Mouse (Mus musculus) kidney, adult 2 months (tissue): ENCODE data around the gene Agpat2. TPM values are rescaled to one million over a fixed set of nuclear protein-coding genes. Genes with fewer than 3 reads are reported as not detected.

Source experiments
- DNase-seq: peaks from one replicate; pipeline ENCODE4 v3.0.0; 2021
- H3K27ac ChIP-seq: fragments of 200-500 bp; 2 replicates; pipeline ENCODE4 v1.5.1; 2012; ENCODE audit warnings: low read depth, low read length, control low read depth, inconsistent platforms; ENCODE audit not compliant: insufficient read depth
- H3K27me3 ChIP-seq: fragments of 200-500 bp; replicated peaks from 2 replicates; pipeline ENCODE4 v1.6.1; 2012; ENCODE audit warnings: mild to moderate bottlenecking, moderate library complexity, low read length, inconsistent platforms; ENCODE audit not compliant: control insufficient read depth, insufficient read depth
- H3K36me3 ChIP-seq: fragments of 200-500 bp; 2 replicates; pipeline ENCODE4 v1.6.1; 2012; ENCODE audit warnings: mild to moderate bottlenecking, moderate library complexity, low read length, inconsistent platforms; ENCODE audit not compliant: control insufficient read depth, insufficient read depth
- H3K4me1 ChIP-seq: fragments of 200-500 bp; 2 replicates; pipeline ENCODE4 v1.6.1; 2011; ENCODE audit warnings: low read length; ENCODE audit not compliant: control insufficient read depth, insufficient read depth
- H3K4me3 ChIP-seq: fragments of 200-500 bp; 2 replicates; pipeline ENCODE4 v1.5.1; 2011; ENCODE audit warnings: mild to moderate bottlenecking, low read depth, low read length, control low read depth; ENCODE audit not compliant: insufficient read depth
- CTCF ChIP-seq: fragments of 200-500 bp; conservative IDR thresholded peaks from 2 replicates; pipeline ENCODE4 v1.5.1; 2011; ENCODE audit warnings: low read depth, mild to moderate bottlenecking, control low read depth, low read length, moderate library complexity, mixed read lengths; ENCODE audit not compliant: insufficient read depth, insufficient read length
- POLR2A ChIP-seq: fragments of 200-500 bp; IDR thresholded peaks from one replicate; pipeline ENCODE4 v1.6.1; 2011; ENCODE audit warnings: low read depth, low read length, control low read depth
- WGBS: fragments of 180-500 bp; shearing (Covaris S2); methylation state at CpG from one replicate; pipeline ENCODE4 v1.1.7; 2018; 5-methylcytosine and 5-hydroxymethylcytosine counted together
- polyA plus RNA-seq: library from polyadenylated mRNA; depleted of rRNA; stranded (reverse); fragments of >200 nt; gene quantifications from 2 replicates; pipeline ENCODE4 v1.2.3, GENCODE M21; 2012

The Agpat2 gene
- polyA plus RNA-seq, 1 experiment, result 165 TPM

DNA sequence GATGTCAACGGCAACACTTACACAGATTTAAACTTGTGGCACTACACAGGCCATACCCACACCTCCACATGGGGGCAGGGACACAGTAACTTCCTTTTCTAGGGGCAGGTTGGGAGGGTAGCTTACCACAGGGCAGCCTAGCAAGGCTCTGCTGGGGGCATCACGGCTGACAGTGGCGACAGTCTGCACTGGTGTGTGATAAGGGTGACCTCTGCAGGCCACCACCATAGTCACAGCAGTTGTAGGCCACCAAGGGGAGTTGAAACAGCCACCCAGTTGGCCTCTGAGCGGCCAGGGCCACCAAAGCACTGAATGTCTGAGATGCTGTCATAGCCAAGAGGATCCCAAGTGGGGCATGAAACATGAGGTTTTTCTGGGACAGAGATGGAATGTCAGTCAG is 38.0 kb downstream of the Agpat2 start:
- WGBS, result 27% methylated on average over 4 of the region's 4 CpGs
- Histone ChIP-seq H3K4me1 (no peaks in the 10 kb centered on the region; the same call in 1 of the 2 replicates), H3K36me3 (no peaks in the 10 kb centered on the region), H3K4me3 (no peak overlapping the region), H3K27me3 (no peaks in the 10 kb centered on the region), H3K27ac (no peak overlapping the region)
- peak; percentile 64 for DNase-seq
- TF ChIP-seq CTCF (peak; percentile 82), POLR2A (no peak)

DNA sequence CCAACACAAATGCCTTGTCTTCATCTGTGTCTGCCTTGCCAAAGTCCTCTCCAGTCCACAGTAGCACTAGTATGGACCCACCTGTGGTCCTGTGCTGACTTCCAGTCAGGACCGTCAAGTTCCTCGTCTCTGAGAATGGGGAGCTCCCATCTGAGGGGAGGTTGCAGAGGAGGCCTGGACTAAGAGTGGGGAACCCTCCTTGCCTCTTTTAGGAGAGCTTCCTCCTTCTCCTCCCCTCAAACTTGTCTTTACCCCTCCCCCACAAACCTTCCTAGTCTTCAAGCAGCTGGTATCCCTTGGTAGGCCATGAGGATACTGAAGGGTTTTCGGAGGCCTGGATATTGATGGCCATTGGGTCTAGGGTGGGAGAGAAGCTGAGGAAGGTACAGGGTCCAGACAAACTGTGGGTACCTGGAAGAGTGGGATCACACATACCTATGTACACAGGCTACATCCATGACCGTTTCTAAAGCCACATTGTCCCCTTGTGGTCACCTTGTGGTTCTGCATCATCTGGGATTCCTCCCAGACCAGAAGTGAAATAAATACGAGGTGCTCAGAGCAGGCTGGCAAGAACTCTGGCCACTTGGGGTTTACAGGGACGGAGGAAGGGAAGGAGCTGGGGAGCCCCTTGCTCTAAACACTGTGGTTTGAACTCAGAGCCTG is 42.7 kb downstream of the Agpat2 start:
- Histone ChIP-seq H3K27me3 (no peaks in the 10 kb centered on the region), H3K36me3 (no peaks in the 10 kb centered on the region), H3K4me3 (no peak overlapping the region), H3K27ac (no peak overlapping the region), H3K4me1 (no peaks in the 10 kb centered on the region)
- WGBS, result 41% methylated on average over 6 of the region's 6 CpGs
- TF ChIP-seq POLR2A (no peak), CTCF (peak; percentile 95)
- DNase-seq, result peak; percentile 83

DNA sequence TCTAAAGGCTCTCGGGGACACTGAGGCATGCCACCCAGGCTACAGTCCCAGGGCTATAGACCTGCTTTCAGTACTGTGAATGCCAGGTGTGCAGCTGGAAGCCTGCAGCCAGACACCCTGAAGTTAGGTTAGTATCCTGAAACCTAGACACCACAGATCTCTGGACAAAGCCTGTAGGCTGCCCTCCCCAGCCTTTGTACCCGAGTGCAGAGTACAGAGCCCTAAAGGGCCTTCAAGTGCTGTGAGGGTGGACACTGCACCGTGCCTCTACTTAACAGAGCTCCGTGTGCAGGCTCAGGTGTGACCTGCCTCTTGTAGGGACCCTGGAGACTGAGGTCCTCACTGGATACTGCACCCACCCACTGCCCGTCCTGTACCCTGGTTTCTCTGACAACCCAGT is 43.7 kb downstream of the Agpat2 start:
- DNase-seq, result peak; percentile 66
- Histone ChIP-seq H3K27ac (no peak overlapping the region), H3K4me3 (no peak overlapping the region), H3K36me3 (no peaks in the 10 kb centered on the region), H3K27me3 (no peaks in the 10 kb centered on the region), H3K4me1 (no peaks in the 10 kb centered on the region; the same call in 1 of the 2 replicates)
- TF ChIP-seq POLR2A, result no peak
- no peak for TF ChIP-seq CTCF
- WGBS, result 75% methylated on average over 5 of the region's 5 CpGs

DNA sequence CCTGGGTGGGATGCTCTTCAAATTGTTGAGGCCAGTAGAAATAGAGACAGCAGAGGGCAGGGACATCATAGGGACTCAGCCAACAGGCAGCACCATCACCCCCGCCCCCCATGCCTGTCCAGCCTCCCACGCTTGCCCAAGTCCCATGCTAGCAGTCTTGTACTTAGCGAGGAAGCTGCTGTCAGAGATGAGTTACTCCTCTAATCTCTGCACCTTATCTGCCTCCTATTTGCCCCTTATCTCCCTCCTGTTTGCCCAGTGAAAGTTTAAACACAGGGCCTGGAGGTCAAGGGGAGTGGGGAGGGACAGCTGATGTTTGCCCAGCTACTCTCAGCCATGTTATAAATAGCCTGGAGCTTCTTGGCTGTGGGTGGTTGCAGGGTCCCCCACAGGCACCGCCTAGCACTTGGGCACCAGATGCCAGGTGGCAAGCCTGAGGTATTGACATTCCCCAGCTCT is 47.7 kb downstream of the Agpat2 start:
- no peak for TF ChIP-seq CTCF
- TF ChIP-seq POLR2A, result no peak
- Histone ChIP-seq H3K27me3 (no peaks in the 10 kb centered on the region), H3K27ac (no peak overlapping the region), H3K36me3 (no peaks in the 10 kb centered on the region), H3K4me3 (no peak overlapping the region), H3K4me1 (peaks cover 4% of the 10 kb centered on the region; the same call in 1 of the 2 replicates)
- DNase-seq, result no peak
- 73% methylated on average over 4 of the region's 4 CpGs for WGBS

DNA sequence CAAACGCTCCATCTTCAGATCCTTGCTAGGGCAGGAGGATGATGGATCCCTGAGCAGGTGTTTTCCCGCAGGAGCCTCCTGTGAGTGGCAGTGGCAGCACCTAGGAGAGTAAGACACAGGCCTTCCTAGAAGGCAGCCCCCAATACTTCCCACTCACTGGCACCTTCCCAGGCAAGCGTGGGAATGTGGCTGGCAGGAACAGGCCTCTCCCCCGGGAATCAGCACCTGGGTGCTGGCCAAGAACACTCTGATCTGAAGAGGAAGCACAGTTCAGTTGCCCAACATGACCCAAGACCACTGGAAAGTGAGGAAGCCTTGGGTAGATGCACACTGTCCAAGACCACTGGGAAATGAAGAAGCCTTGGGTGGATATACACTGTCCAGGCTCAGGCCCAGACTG is 49.1 kb downstream of the Agpat2 start:
- no peak overlapping the region for H3K27ac ChIP-seq
- no peaks in the 10 kb centered on the region for H3K27me3 ChIP-seq
- DNase-seq, result peak; percentile 71
- no peak for TF ChIP-seq CTCF
- WGBS, result 59% methylated on average over 4 of the region's 4 CpGs
- H3K4me3 ChIP-seq, result no peak overlapping the region
- H3K4me1 ChIP-seq, result peaks cover 4% of the 10 kb centered on the region
- no peaks in the 10 kb centered on the region for H3K36me3 ChIP-seq

DNA sequence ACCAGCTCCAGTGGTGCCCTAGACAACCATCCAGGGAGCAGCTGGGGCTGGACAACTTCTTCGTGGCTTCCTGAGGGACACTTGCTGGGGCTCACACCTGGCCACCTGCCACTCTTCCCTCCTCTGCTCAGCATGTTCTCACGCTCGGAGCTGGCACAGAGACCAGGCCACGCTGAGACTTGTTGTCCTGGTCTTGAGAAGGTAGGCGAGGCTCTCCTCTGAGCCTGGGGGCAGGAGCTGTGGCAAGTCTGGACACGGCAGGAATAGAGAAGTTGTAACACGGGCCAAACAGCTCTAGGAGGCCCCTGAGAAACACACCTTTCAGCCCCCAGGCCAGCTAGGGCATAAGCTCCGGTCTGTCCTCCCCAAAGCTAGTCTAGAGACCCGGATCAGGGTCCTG is 50.3 kb downstream of the Agpat2 start:
- no peak overlapping the region for H3K27ac ChIP-seq
- DNase-seq, result no peak
- H3K27me3 ChIP-seq, result no peaks in the 10 kb centered on the region
- no peak overlapping the region for H3K4me3 ChIP-seq
- WGBS, result 76% methylated on average over 9 of the region's 9 CpGs
- no peaks in the 10 kb centered on the region for H3K36me3 ChIP-seq
- H3K4me1 ChIP-seq, result peaks cover 9% of the 10 kb centered on the region
- TF ChIP-seq POLR2A (no peak), CTCF (no peak)

DNA sequence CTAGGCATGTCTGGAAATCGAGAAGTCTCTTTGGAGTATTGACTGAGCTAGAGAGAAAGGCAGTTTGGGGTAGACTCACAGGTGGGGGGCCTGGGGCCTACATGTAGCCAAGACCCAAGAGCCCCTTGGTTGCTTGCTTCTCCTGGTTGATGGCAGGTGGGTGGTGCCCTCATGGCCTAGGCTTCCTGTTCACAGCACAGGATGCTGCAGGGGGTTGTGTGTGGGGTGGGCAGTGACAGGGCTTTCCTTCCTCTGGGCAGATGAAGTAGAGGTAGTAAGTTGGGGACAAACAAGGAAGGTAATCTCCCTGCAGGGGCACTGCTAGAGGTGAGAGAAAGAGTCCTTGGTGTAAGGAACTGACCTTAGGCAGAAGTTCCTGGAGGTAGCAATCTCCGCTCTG is 52.2 kb downstream of the Agpat2 start:
- no peak overlapping the region for H3K27ac ChIP-seq
- no peaks in the 10 kb centered on the region for H3K27me3 ChIP-seq
- 88% methylated on average over 2 of the region's 2 CpGs for WGBS
- peaks cover 9% of the 10 kb centered on the region for H3K4me1 ChIP-seq
- H3K4me3 ChIP-seq, result no peak overlapping the region
- TF ChIP-seq POLR2A, result no peak
- TF ChIP-seq CTCF, result no peak
- DNase-seq, result no peak
- no peaks in the 10 kb centered on the region for H3K36me3 ChIP-seq
